ENCODE assay signal across 27 mouse cellular contexts in genomic region chr4:134016208-134016607, GRCm38 (mm10). TPM values are rescaled to one million over a fixed set of nuclear protein-coding genes. Genes with fewer than 3 reads are reported as not detected.
DNase-seq lines count a peak whose midpoint lies in the region; ATAC-seq and TF ChIP-seq lines count a peak whose summit lies in the region.
"Had no signal": no experiment of that assay in that cellular context is flagged by ENCODE, and none has a peak within 500 bp of the region (broad histone marks: within the 10 kb centered on the region; RNA-seq: fewer than 3 reads in every experiment).

No protein-coding gene starts in this region.

- no peak for TF ChIP-seq CTCF in hindbrain, postnatal 0 days (IDR thresholded peaks at IDR 0.05; ENCODE audit: low read depth)

- intact Hi-C loops in left cerebral cortex, postnatal 14 days (cut with DNase I), result no loop called here

- peak overlapping the region; percentile 27; the same call in 1 of the 2 replicates for H3K9ac ChIP-seq in hindbrain, embryonic 11.5 days (ENCODE audit: low read depth, low read length)
- H3K9ac ChIP-seq in hindbrain, postnatal 0 days (replicated peaks; ENCODE audit: low read length), result no peak overlapping the region
- 0 out of 2 replicates have a peak overlapping the region, but pooled peaks have one; percentile 22 for H3K9ac ChIP-seq in neural tube, embryonic 11.5 days (ENCODE audit: low read length)
- H3K9ac ChIP-seq in neural tube, embryonic 15.5 days (replicated peaks), result no peak overlapping the region
- H3K9ac ChIP-seq in midbrain, embryonic 13.5 days (replicated peaks), result no peak overlapping the region
- H3K9ac ChIP-seq: heart, embryonic 15.5 days; intestine, embryonic 15.5 days; limb, embryonic 15.5 days; lung, embryonic 14.5 days; stomach, embryonic 15.5 days had no signal

- H3K27ac ChIP-seq in hindbrain, embryonic 11.5 days (ENCODE audit: low read depth, low read length), result 0 out of 2 replicates have a peak overlapping the region, but pooled peaks have one; percentile 36
- no peak overlapping the region for H3K27ac ChIP-seq in hindbrain, postnatal 0 days
- H3K27ac ChIP-seq in neural tube, embryonic 11.5 days (ENCODE audit: low read depth, low read length), result no peak overlapping the region
- no peak overlapping the region for H3K27ac ChIP-seq in neural tube, embryonic 15.5 days (replicated peaks)
- 0 out of 2 replicates have a peak overlapping the region, but pooled peaks have one; percentile 9 for H3K27ac ChIP-seq in midbrain, embryonic 13.5 days
- H3K27ac ChIP-seq: heart, embryonic 15.5 days; intestine, embryonic 15.5 days; limb, embryonic 15.5 days; stomach, embryonic 15.5 days had no signal

- 6% methylated on average over 7 of the region's 7 CpGs for WGBS in hindbrain, embryonic 11.5 days
- 10% methylated on average over 7 of the region's 7 CpGs for WGBS in hindbrain, postnatal 0 days
- 3% methylated on average over 7 of the region's 7 CpGs for WGBS in neural tube, embryonic 11.5 days
- WGBS in neural tube, embryonic 15.5 days, result 2% methylated on average over 7 of the region's 7 CpGs
- 3% methylated on average over 7 of the region's 7 CpGs for WGBS in midbrain, embryonic 13.5 days

- peaks cover 25% of the 10 kb centered on the region; the same call in 1 of the 2 replicates for H3K4me1 ChIP-seq in hindbrain, embryonic 11.5 days (replicated peaks; ENCODE audit: control insufficient read depth, insufficient read depth, low read length)
- H3K4me1 ChIP-seq in hindbrain, postnatal 0 days (ENCODE audit: insufficient read depth, low read length), result no peaks in the 10 kb centered on the region
- H3K4me1 ChIP-seq in neural tube, embryonic 11.5 days (ENCODE audit: control insufficient read depth, insufficient read depth, low read length), result peaks cover 36% of the 10 kb centered on the region
- H3K4me1 ChIP-seq in neural tube, embryonic 15.5 days, result peaks cover 42% of the 10 kb centered on the region
- peaks cover 64% of the 10 kb centered on the region for H3K4me1 ChIP-seq in midbrain, embryonic 13.5 days (replicated peaks)

- no peak for ATAC-seq in hindbrain, embryonic 11.5 days (ENCODE audit: low FRiP score)
- ATAC-seq in hindbrain, postnatal 0 days, result no peak
- ATAC-seq in neural tube, embryonic 11.5 days (ENCODE audit: insufficient read depth, low FRiP score, low TSS enrichment), result no peak
- no peak for ATAC-seq in neural tube, embryonic 15.5 days (ENCODE audit: low FRiP score)
- no peak for ATAC-seq in midbrain, embryonic 13.5 days
- ATAC-seq: intestine, embryonic 15.5 days had no signal

- H3K9me3 ChIP-seq in hindbrain, embryonic 11.5 days (ENCODE audit: control insufficient read depth, low read length), result no peaks in the 10 kb centered on the region
- H3K9me3 ChIP-seq in hindbrain, postnatal 0 days (ENCODE audit: low read length), result no peaks in the 10 kb centered on the region
- H3K9me3 ChIP-seq in neural tube, embryonic 11.5 days (ENCODE audit: control insufficient read depth, low read length), result no peaks in the 10 kb centered on the region
- no peaks in the 10 kb centered on the region for H3K9me3 ChIP-seq in neural tube, embryonic 15.5 days (replicated peaks)
- H3K9me3 ChIP-seq in midbrain, embryonic 13.5 days, result no peaks in the 10 kb centered on the region
- H3K9me3 ChIP-seq: heart, embryonic 15.5 days; intestine, embryonic 15.5 days; limb, embryonic 15.5 days; stomach, embryonic 15.5 days had no signal

- peak overlapping the region; percentile 72 for H3K4me2 ChIP-seq in hindbrain, embryonic 11.5 days (replicated peaks; ENCODE audit: low read depth, low read length)
- H3K4me2 ChIP-seq in hindbrain, postnatal 0 days (ENCODE audit: low read depth, low read length), result no peak overlapping the region
- peak overlapping the region; percentile 70 for H3K4me2 ChIP-seq in neural tube, embryonic 11.5 days (ENCODE audit: low read depth)
- no peak overlapping the region for H3K4me2 ChIP-seq in neural tube, embryonic 15.5 days
- H3K4me2 ChIP-seq in midbrain, embryonic 13.5 days (replicated peaks), result peak overlapping the region; percentile 67
- H3K4me2 ChIP-seq: heart, embryonic 15.5 days; intestine, embryonic 15.5 days; limb, embryonic 15.5 days; lung, embryonic 14.5 days; stomach, embryonic 15.5 days had no signal

- no peaks in the 10 kb centered on the region for H3K27me3 ChIP-seq in hindbrain, embryonic 11.5 days (ENCODE audit: control insufficient read depth, insufficient read depth, low read length)
- H3K27me3 ChIP-seq in hindbrain, postnatal 0 days (ENCODE audit: insufficient read depth, low read length), result peaks cover 24% of the 10 kb centered on the region; the same call in 1 of the 2 replicates
- no peaks in the 10 kb centered on the region for H3K27me3 ChIP-seq in neural tube, embryonic 11.5 days (ENCODE audit: control insufficient read depth, insufficient read depth, low read length)
- peaks cover 26% of the 10 kb centered on the region for H3K27me3 ChIP-seq in neural tube, embryonic 15.5 days (replicated peaks)
- peaks cover 19% of the 10 kb centered on the region; the same call in 1 of the 2 replicates for H3K27me3 ChIP-seq in midbrain, embryonic 13.5 days

- no peak for DNase-seq in hindbrain, embryonic 11.5 days (ENCODE audit: low spot score)
- no peak for DNase-seq in hindbrain, postnatal 0 days (ENCODE audit: low spot score)
- no peak for DNase-seq in neural tube, embryonic 11.5 days (ENCODE audit: low spot score)
- DNase-seq in ZHBTc4 (ENCODE audit: low read depth, low spot score), result peak; percentile 31
- no peak for DNase-seq in left cerebral cortex, postnatal 14 days (ENCODE audit: low spot score in 2 of 2)
- DNase-seq in layer of hippocampus, postnatal 25 days (ENCODE audit: extremely low spot score in 1 of 2, low spot score in 1 of 2), result no peak
- DNase-seq: adrenal gland, postnatal 36 days; cerebellum, adult 11-12 months; cerebellum, postnatal 14 days; gastrocnemius, postnatal 10 days; heart, adult 11 months; lung, embryonic 14.5 days; lung, postnatal 36 days; right cerebral cortex, postnatal 14 days; thymus, adult 18-20 months had no signal

- H3K36me3 ChIP-seq in hindbrain, embryonic 11.5 days (ENCODE audit: control insufficient read depth, insufficient read depth, low read length), result no peaks in the 10 kb centered on the region
- no peaks in the 10 kb centered on the region for H3K36me3 ChIP-seq in hindbrain, postnatal 0 days (ENCODE audit: insufficient read depth, low read length)
- H3K36me3 ChIP-seq in neural tube, embryonic 11.5 days (ENCODE audit: control insufficient read depth, insufficient read depth, low read length), result no peaks in the 10 kb centered on the region
- no peaks in the 10 kb centered on the region for H3K36me3 ChIP-seq in neural tube, embryonic 15.5 days
- no peaks in the 10 kb centered on the region for H3K36me3 ChIP-seq in midbrain, embryonic 13.5 days
- H3K36me3 ChIP-seq: heart, embryonic 15.5 days; intestine, embryonic 15.5 days; limb, embryonic 15.5 days; stomach, embryonic 15.5 days had no signal

- H3K4me3 ChIP-seq in hindbrain, embryonic 11.5 days (ENCODE audit: low read depth, low read length), result peak overlapping the region; percentile 45
- H3K4me3 ChIP-seq in hindbrain, postnatal 0 days (ENCODE audit: low read length), result no peak overlapping the region
- H3K4me3 ChIP-seq in neural tube, embryonic 11.5 days (ENCODE audit: low read depth, low read length), result no peak overlapping the region
- H3K4me3 ChIP-seq in neural tube, embryonic 15.5 days (replicated peaks), result no peak overlapping the region
- H3K4me3 ChIP-seq in midbrain, embryonic 13.5 days (replicated peaks), result peak overlapping the region; percentile 42; the same call in 1 of the 2 replicates
- H3K4me3 ChIP-seq: heart, embryonic 15.5 days; intestine, embryonic 15.5 days; limb, embryonic 15.5 days; stomach, embryonic 15.5 days had no signal

RNA-seq across cellular contexts. Expression of gene Lin28a, which starts 2.4 kb away (rescaled TPM):
- 2.9 and 3.7 TPM in 2 replicates for polyA plus RNA-seq in hindbrain, embryonic 11.5 days (2014; fragmentation: Nextera tagmentation; extraction: Ambion mirVana)
- total RNA-seq in hindbrain, postnatal 0 days (2014; rRNA removed), result not detected in 2 replicates
- 0.05 TPM in 1 of 2 replicates, not detected in the other for polyA plus RNA-seq in hindbrain, postnatal 0 days (2015; fragmentation: Nextera tagmentation; extraction: Ambion mirVana)
- polyA plus RNA-seq in neural tube, embryonic 11.5 days (2014; fragmentation: Nextera tagmentation; extraction: Ambion mirVana), result 3.2 and 3.4 TPM in 2 replicates
- 0.19 and 0.37 TPM in 2 replicates for polyA plus RNA-seq in neural tube, embryonic 15.5 days (2015; fragmentation: Nextera tagmentation; extraction: Ambion mirVana)
- 0.59 TPM in 2 replicates for polyA plus RNA-seq in midbrain, embryonic 13.5 days (2015; fragmentation: Nextera tagmentation; extraction: Ambion mirVana)
- not detected for total RNA-seq in left cerebral cortex, postnatal 14 days (2021)
- total RNA-seq in layer of hippocampus, postnatal 25 days (2021), result not detected
- total RNA-seq: adrenal gland, postnatal 36 days; layer of hippocampus, postnatal 10 days; MEL had no signal
- polyA plus RNA-seq: embryonic facial prominence, embryonic 14.5 days; kidney, embryonic 16.5 days; large intestine, adult 2 months; limb, embryonic 15.5 days; lung, embryonic 14.5 days had no signal

RNA-seq across cellular contexts. Expression of gene Dhdds, which starts 15.5 kb away (rescaled TPM):
- polyA plus RNA-seq in hindbrain, embryonic 11.5 days (2014; fragmentation: Nextera tagmentation; extraction: Ambion mirVana), result 34.9 and 38.1 TPM in 2 replicates
- total RNA-seq in hindbrain, postnatal 0 days (2014; rRNA removed), result 43.1 and 49.5 TPM in 2 replicates
- 41.5 and 41.8 TPM in 2 replicates for polyA plus RNA-seq in hindbrain, postnatal 0 days (2015; fragmentation: Nextera tagmentation; extraction: Ambion mirVana)
- polyA plus RNA-seq in neural tube, embryonic 11.5 days (2014; fragmentation: Nextera tagmentation; extraction: Ambion mirVana), result 40.6 and 42.1 TPM in 2 replicates
- polyA plus RNA-seq in neural tube, embryonic 15.5 days (2015; fragmentation: Nextera tagmentation; extraction: Ambion mirVana), result 47.0 and 47.4 TPM in 2 replicates
- 42.0 and 44.7 TPM in 2 replicates for polyA plus RNA-seq in midbrain, embryonic 13.5 days (2015; fragmentation: Nextera tagmentation; extraction: Ambion mirVana)
- 10 to 100 TPM; 61.0 to 63.6 TPM for total RNA-seq in left cerebral cortex, postnatal 14 days (2021)
- total RNA-seq in layer of hippocampus, postnatal 25 days (2021), result 10 to 100 TPM; 62.2 to 62.6 TPM

RNA-seq across cellular contexts. Expression of gene Zfp683, which starts 37.4 kb away (rescaled TPM):
- polyA plus RNA-seq in hindbrain, embryonic 11.5 days (2014; fragmentation: Nextera tagmentation; extraction: Ambion mirVana), result not detected in 2 replicates
- not detected in 2 replicates for total RNA-seq in hindbrain, postnatal 0 days (2014; rRNA removed)
- polyA plus RNA-seq in hindbrain, postnatal 0 days (2015; fragmentation: Nextera tagmentation; extraction: Ambion mirVana), result not detected in 2 replicates
- polyA plus RNA-seq in neural tube, embryonic 11.5 days (2014; fragmentation: Nextera tagmentation; extraction: Ambion mirVana), result not detected in 2 replicates
- polyA plus RNA-seq in neural tube, embryonic 15.5 days (2015; fragmentation: Nextera tagmentation; extraction: Ambion mirVana), result not detected in 2 replicates
- not detected in 2 replicates for polyA plus RNA-seq in midbrain, embryonic 13.5 days (2015; fragmentation: Nextera tagmentation; extraction: Ambion mirVana)
- total RNA-seq in left cerebral cortex, postnatal 14 days (2021), result not detected
- not detected for total RNA-seq in layer of hippocampus, postnatal 25 days (2021)
- total RNA-seq: adrenal gland, postnatal 36 days; gastrocnemius, postnatal 10 days; hematopoietic stem cell, adult 5-6 weeks; layer of hippocampus, postnatal 10 days; MEL had no signal
- polyA plus RNA-seq: embryonic facial prominence, embryonic 14.5 days; heart, embryonic 15.5 days; intestine, embryonic 15.5 days; kidney, embryonic 16.5 days; limb, embryonic 15.5 days; lung, embryonic 14.5 days; stomach, embryonic 15.5 days had no signal

RNA-seq across cellular contexts. Expression of gene Crybg2, which starts 44.4 kb away (rescaled TPM):
- polyA plus RNA-seq in hindbrain, embryonic 11.5 days (2014; fragmentation: Nextera tagmentation; extraction: Ambion mirVana), result 1.4 and 1.8 TPM in 2 replicates
- 1.7 and 2.8 TPM in 2 replicates for total RNA-seq in hindbrain, postnatal 0 days (2014; rRNA removed)
- 5.9 and 6.7 TPM in 2 replicates for polyA plus RNA-seq in hindbrain, postnatal 0 days (2015; fragmentation: Nextera tagmentation; extraction: Ambion mirVana)
- polyA plus RNA-seq in neural tube, embryonic 11.5 days (2014; fragmentation: Nextera tagmentation; extraction: Ambion mirVana), result 0.53 and 0.99 TPM in 2 replicates
- 2.5 and 3.7 TPM in 2 replicates for polyA plus RNA-seq in neural tube, embryonic 15.5 days (2015; fragmentation: Nextera tagmentation; extraction: Ambion mirVana)
- 0.97 and 1.1 TPM in 2 replicates for polyA plus RNA-seq in midbrain, embryonic 13.5 days (2015; fragmentation: Nextera tagmentation; extraction: Ambion mirVana)
- total RNA-seq in left cerebral cortex, postnatal 14 days (2021), result 1 to 10 TPM; 1.3 to 1.4 TPM
- total RNA-seq in layer of hippocampus, postnatal 25 days (2021), result 1 to 10 TPM; 1.2 to 1.6 TPM
- total RNA-seq: adrenal gland, postnatal 36 days; gastrocnemius, postnatal 10 days had no signal

RNA-seq across cellular contexts. Expression of gene Hmgn2, which starts 47.8 kb away (rescaled TPM):
- polyA plus RNA-seq in hindbrain, embryonic 11.5 days (2014; fragmentation: Nextera tagmentation; extraction: Ambion mirVana), result 3,330 and 3,354 TPM in 2 replicates
- total RNA-seq in hindbrain, postnatal 0 days (2014; rRNA removed), result 195 and 225 TPM in 2 replicates
- 1,094 and 1,203 TPM in 2 replicates for polyA plus RNA-seq in hindbrain, postnatal 0 days (2015; fragmentation: Nextera tagmentation; extraction: Ambion mirVana)
- 2,917 and 3,166 TPM in 2 replicates for polyA plus RNA-seq in neural tube, embryonic 11.5 days (2014; fragmentation: Nextera tagmentation; extraction: Ambion mirVana)
- polyA plus RNA-seq in neural tube, embryonic 15.5 days (2015; fragmentation: Nextera tagmentation; extraction: Ambion mirVana), result 921 and 1,163 TPM in 2 replicates
- polyA plus RNA-seq in midbrain, embryonic 13.5 days (2015; fragmentation: Nextera tagmentation; extraction: Ambion mirVana), result 1,712 and 1,823 TPM in 2 replicates
- 100 to 1,000 TPM; 118 to 146 TPM for total RNA-seq in left cerebral cortex, postnatal 14 days (2021)
- 100 to 1,000 TPM; 133 to 138 TPM for total RNA-seq in layer of hippocampus, postnatal 25 days (2021)

Comparison
In these comparisons a context has a peak if more than half of its experiments do, and no peak if none do; other contexts are left out.
1. H3K27ac ChIP-seq: peak in hindbrain, embryonic 11.5 days (single experiment) and midbrain, embryonic 13.5 days (single experiment); none in hindbrain, postnatal 0 days (single experiment), neural tube, embryonic 11.5 days (single experiment) and neural tube, embryonic 15.5 days (single experiment).
2. H3K4me2 ChIP-seq: peak in hindbrain, embryonic 11.5 days (single experiment), neural tube, embryonic 11.5 days (single experiment) and midbrain, embryonic 13.5 days (single experiment); none in hindbrain, postnatal 0 days (single experiment) and neural tube, embryonic 15.5 days (single experiment).
3. H3K4me3 ChIP-seq: peak in hindbrain, embryonic 11.5 days (single experiment) and midbrain, embryonic 13.5 days (single experiment); none in hindbrain, postnatal 0 days (single experiment), neural tube, embryonic 11.5 days (single experiment) and neural tube, embryonic 15.5 days (single experiment).
4. H3K9ac ChIP-seq: peak in hindbrain, embryonic 11.5 days (single experiment) and neural tube, embryonic 11.5 days (single experiment); none in hindbrain, postnatal 0 days (single experiment), neural tube, embryonic 15.5 days (single experiment) and midbrain, embryonic 13.5 days (single experiment).